Mouse (Mus musculus) CH12.LX (cell line): Measurements from ENCODE around the gene Csnk2b. TPM values are rescaled to one million over a fixed set of nuclear protein-coding genes. Genes with fewer than 3 reads are reported as not detected.

Source experiments
- DNase-seq: peaks from one replicate; pipeline ENCODE4 v3.0.0-alpha.2; 2013; ENCODE audit errors: extremely low read depth
- H3K27ac ChIP-seq: 2 replicates; pipeline ENCODE4 v1.5.1; 2012; ENCODE audit warnings: low read depth, mild to moderate bottlenecking, control low read depth, moderate library complexity; ENCODE audit not compliant: insufficient read depth
- H3K27me3 ChIP-seq: replicated peaks from 2 replicates; pipeline ENCODE3; 2012; ENCODE audit warnings: inconsistent platforms
- H3K36me3 ChIP-seq, 2 experiments: replicated peaks in 1 of 2; 2 replicates each; pipeline versions ENCODE3 to v1.6.1; 2012; ENCODE audit warnings: inconsistent platforms in 1 of 2, low read length in 1 of 2, mild to moderate bottlenecking in 1 of 2, mixed read lengths in 1 of 2, moderate library complexity in 1 of 2; ENCODE audit not compliant: control insufficient read depth in 1 of 2, insufficient read depth in 1 of 2
- H3K4me1 ChIP-seq, 2 experiments: 2 replicates each; pipeline ENCODE4 v1.6.1; 2012; ENCODE audit warnings: inconsistent platforms in 1 of 2, moderate library complexity in 1 of 2; ENCODE audit not compliant: insufficient read depth in 2 of 2, control insufficient read depth in 1 of 2
- H3K4me2 ChIP-seq: 2 replicates; pipeline ENCODE4 v1.6.1; 2012; ENCODE audit warnings: low read depth, mild to moderate bottlenecking, control low read depth; ENCODE audit not compliant: poor library complexity, insufficient read depth, severe bottlenecking
- H3K4me3 ChIP-seq, 3 experiments: fragments of 150-350 bp in 1 of 3; sonication (generic) in 1 of 3; replicated peaks in 1 of 3; 2 replicates each; pipeline versions ENCODE3 to v1.5.1; 2011 to 2012; ENCODE audit warnings: low read depth in 2 of 3, low read length in 2 of 3, mild to moderate bottlenecking in 2 of 3, moderate library complexity in 2 of 3, control low read depth in 1 of 3, improper control_type of control experiment in 1 of 3, inconsistent platforms in 1 of 3, mixed read lengths in 1 of 3; ENCODE audit not compliant: poor library complexity in 1 of 3
- H3K79me2 ChIP-seq: replicated peaks from 2 replicates; pipeline ENCODE4 v1.6.1; 2012; ENCODE audit warnings: mild to moderate bottlenecking, moderate library complexity; ENCODE audit not compliant: control insufficient read depth, poor library complexity, insufficient read depth, severe bottlenecking; ENCODE audit errors: extremely low read depth
- H3K9ac ChIP-seq: 2 replicates; pipeline ENCODE4 v1.6.1; 2012; ENCODE audit warnings: low read depth, mild to moderate bottlenecking, control low read depth, moderate library complexity; ENCODE audit not compliant: insufficient read depth
- H3K9me3 ChIP-seq: replicated peaks from 2 replicates; pipeline ENCODE3; 2012; ENCODE audit warnings: low read length, inconsistent platforms, mixed read lengths
- CHD1 ChIP-seq: IDR thresholded peaks from 2 replicates; pipeline ENCODE4 v1.6.1; 2012; ENCODE audit warnings: low read depth, low read length, improper control_type of control experiment, inconsistent platforms
- CHD2 ChIP-seq: IDR thresholded peaks from 2 replicates; pipeline ENCODE4 v1.6.1; 2011; ENCODE audit warnings: low read length, improper control_type of control experiment
- CTCF ChIP-seq, 2 experiments: IDR thresholded peaks in 1 of 2; conservative IDR thresholded peaks in 1 of 2; 2 replicates each; pipeline ENCODE4 v1.5.1; 2011 to 2012; ENCODE audit warnings: low read depth in 2 of 2, low read length in 2 of 2, improper control_type of control experiment in 1 of 2, inconsistent platforms in 1 of 2, mild to moderate bottlenecking in 1 of 2, moderate library complexity in 1 of 2
- E2F4 ChIP-seq: IDR thresholded peaks from 2 replicates; pipeline ENCODE4 v1.6.1; 2011; ENCODE audit warnings: low read depth, low read length, improper control_type of control experiment; ENCODE audit not compliant: insufficient replicate concordance
- ELF1 ChIP-seq: IDR thresholded peaks from 2 replicates; pipeline ENCODE4 v1.6.1; 2014; ENCODE audit warnings: low read depth, mild to moderate bottlenecking, inconsistent platforms, low read length, improper control_type of control experiment
- ETS1 ChIP-seq: conservative IDR thresholded peaks from 2 replicates; pipeline ENCODE4 v1.6.1; 2012; ENCODE audit warnings: low read depth, mild to moderate bottlenecking, inconsistent platforms, low read length, improper control_type of control experiment, moderate library complexity
- GABPA ChIP-seq: IDR thresholded peaks from 2 replicates; pipeline ENCODE4 v1.6.1; 2012; ENCODE audit warnings: low read depth, low read length, improper control_type of control experiment, inconsistent platforms; ENCODE audit not compliant: insufficient replicate concordance
- HCFC1 ChIP-seq: IDR thresholded peaks from 2 replicates; pipeline ENCODE4 v1.6.1; 2012; ENCODE audit warnings: low read depth, mild to moderate bottlenecking, inconsistent platforms, low read length, improper control_type of control experiment
- IRF4 ChIP-seq: IDR thresholded peaks from 2 replicates; pipeline ENCODE4 v1.6.1; 2014; ENCODE audit warnings: low read depth, mild to moderate bottlenecking, inconsistent platforms, low read length, improper control_type of control experiment
- MAFK ChIP-seq: IDR thresholded peaks from 2 replicates; pipeline ENCODE4 v1.6.1; 2011; ENCODE audit warnings: low read length, improper control_type of control experiment; ENCODE audit not compliant: insufficient replicate concordance
- MAX ChIP-seq: IDR thresholded peaks from 2 replicates; pipeline ENCODE4 v1.6.1; 2011; ENCODE audit warnings: low read length, improper control_type of control experiment
- MAZ ChIP-seq: IDR thresholded peaks from 2 replicates; pipeline ENCODE4 v1.6.1; 2012; ENCODE audit warnings: low read depth, mild to moderate bottlenecking, inconsistent platforms, low read length, improper control_type of control experiment, moderate library complexity
- MEF2A ChIP-seq: IDR thresholded peaks from 2 replicates; pipeline ENCODE4 v1.6.1; 2014; ENCODE audit warnings: low read depth, mild to moderate bottlenecking, inconsistent platforms, low read length, improper control_type of control experiment, borderline replicate concordance
- MXI1 ChIP-seq: IDR thresholded peaks from 2 replicates; pipeline ENCODE4 v1.6.1; 2011; ENCODE audit warnings: mild to moderate bottlenecking, low read depth, low read length, improper control_type of control experiment
- MYC ChIP-seq: IDR thresholded peaks from 2 replicates; pipeline ENCODE4 v1.6.1; 2011; ENCODE audit warnings: low read depth, mild to moderate bottlenecking, improper control_type of control experiment, low read length
- NRF1 ChIP-seq: IDR thresholded peaks from 2 replicates; pipeline ENCODE4 v1.6.1; 2014; ENCODE audit warnings: low read depth, mild to moderate bottlenecking, inconsistent platforms, low read length, improper control_type of control experiment, moderate library complexity
- PAX5 ChIP-seq: IDR thresholded peaks from 2 replicates; pipeline ENCODE4 v1.6.1; 2012; ENCODE audit warnings: low read length, inconsistent platforms, mixed read lengths
- POLR2AphosphoS2 ChIP-seq: IDR thresholded peaks from 2 replicates; pipeline ENCODE4 v1.6.1; 2011; ENCODE audit warnings: low read depth, low read length, improper control_type of control experiment
- RCOR1 ChIP-seq: conservative IDR thresholded peaks from 2 replicates; pipeline ENCODE4 v1.6.1; 2012; ENCODE audit warnings: low read depth, mild to moderate bottlenecking, inconsistent platforms, low read length, improper control_type of control experiment
- TBP ChIP-seq: conservative IDR thresholded peaks from 2 replicates; pipeline ENCODE4 v1.6.1; 2011; ENCODE audit warnings: low read depth, low read length, improper control_type of control experiment
- USF1 ChIP-seq: IDR thresholded peaks from 2 replicates; pipeline ENCODE4 v1.6.1; 2014; ENCODE audit warnings: low read depth, mild to moderate bottlenecking, inconsistent platforms, low read length, improper control_type of control experiment
- ZNF384 ChIP-seq: IDR thresholded peaks from 2 replicates; pipeline ENCODE4 v1.6.1; 2012; ENCODE audit warnings: low read depth, low read length, improper control_type of control experiment, inconsistent platforms
- dilution Hi-C: fragments of 300-500 bp; cut with MboI; formaldehyde crosslinking; loops from 2 replicates; pipeline ENCODE4 v1.14.3; 2020; ENCODE audit warnings: low sequenced_read_pairs; ENCODE audit not compliant: extremely low pct_unique_long_range_greater_than_20kb, extremely low pct_ligation_motif_present
- in situ Hi-C: fragments of 300-500 bp; cut with MboI; formaldehyde crosslinking; loops from 3 replicates; pipeline ENCODE4 v1.14.3; 2019; ENCODE audit warnings: low sequenced_read_pairs, low pct_ligation_motif_present, low pct_unique_long_range_greater_than_20kb, mixed read lengths
- polyA plus RNA-seq: library from polyadenylated mRNA; unstranded; fragments of >175 nt; gene quantifications from 2 replicates; pipeline ENCODE4 v1.2.1, GENCODE M21; 2012; ENCODE audit warnings: low read depth; ENCODE audit not compliant: insufficient read length
- total RNA-seq, 2 experiments: library from RNA; depleted of rRNA; stranded (reverse); fragments of 300-350 nt in 1 of 2; fragments of >200 nt in 1 of 2; gene quantifications; 2 replicates each; pipeline ENCODE4 v1.2.3; 2012 to 2014

The Csnk2b gene
- total and polyA plus RNA-seq, 3 experiments = 89.3 to 348 (median 130) TPM

DNA sequence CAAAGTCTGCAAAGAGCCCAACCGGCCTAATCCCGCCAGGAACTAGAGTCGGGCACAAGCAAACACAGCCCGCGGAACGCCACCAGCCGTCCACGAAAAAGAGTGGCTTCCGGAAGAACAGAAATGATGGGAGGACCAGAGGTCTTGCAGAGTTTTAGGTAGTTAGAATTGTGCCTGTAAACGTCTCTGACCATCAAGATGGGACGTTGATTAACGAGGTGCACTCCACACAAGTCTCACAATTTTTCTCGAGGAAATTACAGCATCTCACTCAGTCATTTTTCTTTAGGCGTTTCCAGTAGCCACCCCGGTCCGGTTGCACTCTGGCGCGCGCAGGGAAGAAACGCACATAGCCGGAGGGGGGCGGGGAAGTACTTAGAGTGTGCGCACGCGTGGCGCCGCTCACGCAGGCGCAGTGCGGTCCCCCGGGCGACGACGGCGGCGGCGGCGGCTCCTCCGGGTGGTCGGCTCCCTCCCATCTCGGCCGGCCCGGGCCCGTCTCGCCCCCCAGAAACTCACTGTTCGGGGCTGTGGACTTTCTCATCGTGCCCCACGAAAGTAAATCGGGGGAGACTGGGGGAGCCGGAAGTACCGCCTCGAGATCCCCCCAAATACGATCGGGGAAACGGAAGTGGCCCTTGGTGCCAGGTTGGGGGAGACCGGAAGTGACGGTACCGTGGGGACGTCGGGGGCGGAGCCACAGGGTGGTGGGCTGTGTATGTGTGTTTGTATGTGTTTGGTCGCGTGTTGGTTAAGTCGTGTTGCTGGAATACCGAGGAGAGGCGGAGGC, 13.1 kb upstream of the Csnk2b start, which contains the start of gene Bag6 (continued):
- TF ChIP-seq ZNF384 (no peak), MEF2A (peak; percentile 74), MAZ (no peak; the same call in 1 of the 2 replicates), HCFC1 (peak; percentile 91), NRF1 (peak; percentile 92), IRF4 (peak; percentile 74), ETS1 (0 out of 2 replicates have a peak, but pooled peaks have one; percentile 13), PAX5 (no peak), RCOR1 (no peak; the same call in 1 of the 2 replicates), CHD1 (no peak), MYC (peak; percentile 91), E2F4 (peak; percentile 94; the same call in 1 of the 2 replicates), MXI1 (peak; percentile 76), ELF1 (peak; percentile 84), GABPA (no peak; the same call in 1 of the 2 replicates)

DNA sequence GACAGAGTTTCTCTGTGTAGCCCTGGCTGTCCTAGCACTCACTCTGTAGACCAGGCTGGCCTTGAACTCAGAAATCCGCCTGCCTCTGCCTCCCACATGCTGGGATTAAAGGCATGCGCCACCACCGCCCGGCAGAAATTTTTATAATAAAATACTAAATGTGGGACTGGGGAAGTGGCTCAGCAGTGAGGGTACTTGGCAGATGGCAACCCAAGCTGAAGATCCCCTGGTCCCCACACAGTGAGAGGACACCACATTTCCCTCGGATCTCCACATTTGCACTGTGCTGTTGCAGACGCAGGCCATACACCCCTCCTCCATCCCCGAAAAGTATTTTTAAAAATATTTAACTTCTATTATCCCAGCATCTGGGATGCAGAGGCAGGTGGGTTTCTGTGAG, 11.7 kb upstream of the Csnk2b start:
- Histone ChIP-seq H3K4me2 (no peak overlapping the region), H3K27me3 (no peaks in the 10 kb centered on the region), H3K4me3 (no peak overlapping the region), H3K36me3 (peaks cover 11 to 41% of the 10 kb centered on the region in 2 experiments), H3K79me2 (peaks cover 32% of the 10 kb centered on the region), H3K9ac (no peak overlapping the region), H3K4me1 (peaks cover 0 to 19% of the 10 kb centered on the region in 2 experiments; a peak in 2 of 4 replicates), H3K9me3 (no peaks in the 10 kb centered on the region), H3K27ac (no peak overlapping the region)
- TF ChIP-seq CHD2 = no peak
- no peak for TF ChIP-seq IRF4
- TF ChIP-seq RCOR1 = no peak
- no peak for TF ChIP-seq MAFK
- no peak for TF ChIP-seq CHD1
- in situ Hi-C loops = no loop called here
- no peak for DNase-seq
- dilution Hi-C loops = no loop called here

DNA sequence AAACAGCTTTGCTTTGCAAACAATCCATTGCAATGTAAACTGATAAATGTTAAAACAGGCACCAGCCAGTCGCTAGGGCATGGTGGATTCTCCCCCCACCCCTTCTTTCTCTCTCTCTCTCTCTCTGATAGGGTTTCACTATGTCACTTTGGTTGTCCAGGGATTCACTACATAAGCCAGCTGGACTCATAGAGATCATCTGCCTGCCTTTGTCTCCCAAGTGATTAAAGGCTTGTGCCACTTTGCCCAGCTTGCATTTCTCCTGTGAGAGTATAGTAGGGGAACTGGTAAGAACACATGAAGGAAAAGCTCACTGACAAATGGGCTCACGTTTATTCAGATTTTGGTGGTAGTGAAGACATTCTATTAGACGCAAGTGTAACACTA, 10.3 kb upstream of the Csnk2b start:
- Histone ChIP-seq H3K4me3 (no peak overlapping the region), H3K4me2 (no peak overlapping the region), H3K9me3 (no peaks in the 10 kb centered on the region), H3K27ac (no peak overlapping the region), H3K27me3 (no peaks in the 10 kb centered on the region), H3K79me2 (peaks cover 29% of the 10 kb centered on the region), H3K9ac (no peak overlapping the region), H3K4me1 (peaks cover 5 to 23% of the 10 kb centered on the region in 2 experiments), H3K36me3 (peaks cover 13 to 38% of the 10 kb centered on the region in 2 experiments)
- dilution Hi-C loops (no loop called here), in situ Hi-C loops (no loop called here)
- no peak for DNase-seq
- TF ChIP-seq CTCF (conservative IDR thresholded peaks at IDR 0.05 in 1 of 2, IDR thresholded peaks at IDR 0.05 in 1 of 2; ENCODE audit: low read depth in 2 of 2, low read length in 2 of 2) (no peak), RCOR1 (no peak), CHD2 (no peak), TBP (no peak), POLR2AphosphoS2 (no peak), MAX (no peak), ETS1 (no peak), USF1 (no peak)
